Mouse (Mus musculus): ENCODE results near the gene Eif3m. TPM values are rescaled to one million over a fixed set of nuclear protein-coding genes. Genes with fewer than 3 reads are reported as not detected.

The Eif3m gene
- total RNA-seq (2023): 10 to 100 TPM; 64.0 to 66.4 TPM

DNA sequence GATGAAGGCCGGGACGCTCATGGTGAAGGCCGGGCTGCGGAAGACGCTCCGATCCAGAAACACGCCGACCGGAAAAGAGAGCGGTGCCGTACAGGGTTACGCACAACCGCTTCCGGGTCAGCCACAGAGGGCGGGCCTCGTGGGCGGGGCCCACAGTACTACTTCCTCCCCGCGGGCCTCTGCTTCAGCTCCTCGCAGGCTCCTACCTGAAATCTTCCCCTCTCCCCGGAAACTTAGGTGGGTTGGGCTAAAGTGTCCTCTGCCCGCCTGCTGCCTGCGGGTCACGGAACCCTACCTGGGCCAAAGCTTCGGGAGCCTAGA, at the start of gene Eif3m:
Gene Eif3m (minus strand): TSS at position 114 of the 321 bp plus-strand sequence.

Other genes starting within 250 kb of the Eif3m start
- gene Qser1, start 200.3 kb downstream of the Eif3m start, total RNA-seq (2023): 1 to 10 TPM; 6.6 to 8.4 TPM
- under 1 TPM; 0.24 TPM for gene Prrg4, start 167.2 kb downstream of the Eif3m start, total RNA-seq (2023)
- not detected for gene Ccdc73, start 149.3 kb downstream of the Eif3m start, total RNA-seq (2023)
- not detected for gene Gm11060, start 74.9 kb upstream of the Eif3m start, total RNA-seq (2023)
- gene Wt1, start 109.4 kb upstream of the Eif3m start, total RNA-seq (2023): not detected
- not detected for gene Them7, start 207.2 kb upstream of the Eif3m start, total RNA-seq (2023)

Measured in neutrophil, adult 59 days (primary cell).